Mouse (Mus musculus) central nervous system, embryonic 11.5 days (tissue): ENCODE results near the gene Spire2. TPM values are rescaled to one million over a fixed set of nuclear protein-coding genes. Genes with fewer than 3 reads are reported as not detected.

Experiments
- polyA plus RNA-seq: library from polyadenylated mRNA; depleted of rRNA; stranded (reverse); fragments of >200 nt; gene quantifications from 2 replicates; pipeline ENCODE4 v1.2.3, GENCODE M21; 2012; rRNA removed

Gene Spire2
- 12.7 and 30.7 TPM in 2 replicates for polyA plus RNA-seq

DNA sequence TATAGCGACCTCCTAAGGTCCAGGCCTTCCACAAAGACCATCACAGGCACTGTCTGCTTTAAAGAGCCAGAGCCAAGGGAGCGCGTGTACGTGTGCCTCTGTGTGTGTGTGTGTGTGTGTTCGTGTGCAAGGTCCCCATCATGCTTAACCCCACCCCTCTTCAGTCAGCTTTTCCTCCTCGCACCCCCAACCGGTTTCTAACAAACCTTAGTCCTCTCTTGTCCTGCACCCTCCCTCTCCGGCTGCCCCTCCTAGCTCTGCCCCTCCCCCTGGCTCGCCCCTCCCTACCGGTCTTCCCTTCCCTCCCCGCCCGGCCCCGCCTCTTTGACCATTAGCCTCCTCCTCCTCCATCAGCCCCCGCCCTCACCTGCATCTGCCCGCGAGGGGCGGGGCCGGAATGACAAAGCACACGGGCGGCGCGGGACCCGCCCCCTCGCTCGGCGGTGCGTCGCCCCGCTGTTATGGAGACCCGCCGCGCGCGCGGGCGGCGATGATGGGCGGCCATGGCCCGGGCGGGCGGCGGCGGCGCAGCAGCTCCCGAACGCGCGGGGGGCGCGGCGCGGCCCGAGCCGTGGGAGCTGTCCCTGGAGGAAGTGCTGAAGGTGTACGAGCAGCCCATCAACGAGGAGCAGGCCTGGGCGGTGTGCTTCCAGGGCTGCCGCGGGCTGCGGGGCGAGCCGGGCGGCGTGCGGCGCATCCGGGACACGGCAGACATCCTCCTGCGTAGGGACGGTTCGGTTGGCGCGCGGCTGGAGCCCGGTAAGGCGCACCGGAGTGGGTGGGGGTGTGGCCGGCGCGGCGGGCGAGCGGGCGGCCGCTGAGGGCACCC is at the start of gene Spire2:
Gene Spire2 (plus strand): TSS at position 452 of the 829 bp plus-strand sequence.

DNA sequence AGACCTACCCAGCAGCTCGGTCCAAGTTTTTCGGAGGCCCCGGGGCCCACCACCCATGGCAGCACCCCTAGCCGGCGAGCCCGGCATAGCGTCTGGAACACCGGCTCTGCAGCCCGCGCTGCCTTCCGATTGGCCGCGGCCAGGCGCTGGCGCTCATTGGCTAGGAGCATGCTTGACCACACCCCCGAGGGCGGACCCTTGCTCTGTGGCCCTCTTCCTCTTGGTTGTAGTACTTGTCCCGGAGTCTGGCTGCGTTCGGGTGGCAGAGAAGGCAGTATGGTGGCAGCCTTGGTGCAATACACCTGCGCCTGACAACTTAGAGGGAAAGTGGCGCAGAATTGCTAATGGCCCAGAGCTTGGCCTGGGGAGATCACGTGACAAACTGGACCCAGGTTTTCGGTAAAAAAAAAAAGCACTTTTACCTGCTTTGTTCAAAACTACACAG is 14.0 kb upstream of the Spire2 start, which contains the start of gene Fanca:
Gene Fanca (minus strand): TSS at position 110 of the 445 bp plus-strand sequence.

GRCm38 (mm10) chr8:123373403-123374238 is 41.1 kb downstream of the Spire2 start, which contains the start of gene Tcf25:
TSS of gene Tcf25 (plus strand) at chr8:123373753.

GRCm38 (mm10) chr8:123406786-123407185 is 74.3 kb downstream of the Spire2 start, which contains the start of gene Mc1r:
TSS of gene Mc1r (plus strand) at chr8:123407107.

DNA sequence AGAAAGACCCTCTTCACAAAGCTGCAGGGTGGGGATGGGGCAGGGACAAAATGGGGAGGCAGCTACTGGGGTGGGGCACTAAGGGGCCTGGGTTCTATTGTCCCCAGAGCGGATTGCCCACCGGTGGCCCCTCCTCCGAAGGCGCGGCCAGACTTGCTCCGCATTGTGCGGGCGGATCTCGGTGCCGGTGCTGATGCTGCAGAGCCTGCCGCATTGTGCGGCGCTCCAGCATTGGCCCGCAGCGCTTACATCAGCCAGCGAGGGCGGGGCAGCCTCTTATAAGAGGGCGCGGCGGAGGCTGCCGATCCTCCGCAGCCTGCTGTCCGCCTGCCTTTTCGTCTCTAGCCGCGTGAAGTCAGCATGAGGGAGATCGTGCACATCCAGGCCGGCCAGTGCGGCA is 78.7 kb downstream of the Spire2 start, which contains the start of gene Tubb3:
Gene Tubb3 (plus strand): TSS at position 179 of the 400 bp plus-strand sequence.

Other genes with a start within 250 kb of the Spire2 start
- gene Rpl13, start 230.4 kb upstream of the Spire2 start, polyA plus RNA-seq = 1,994 and 2,434 TPM in 2 replicates
- gene Cpne7, start 215.3 kb upstream of the Spire2 start, polyA plus RNA-seq = 1.3 and 1.6 TPM in 2 replicates
- 4.5 and 9.5 TPM in 2 replicates for gene Sult5a1, start 174.4 kb upstream of the Spire2 start, polyA plus RNA-seq
- 1.1 and 2.0 TPM in 2 replicates for gene Dpep1, start 146.5 kb upstream of the Spire2 start, polyA plus RNA-seq
- gene Chmp1a, start 120.0 kb upstream of the Spire2 start, polyA plus RNA-seq = 81.7 and 91.7 TPM in 2 replicates
- 6.1 and 8.3 TPM in 2 replicates for gene Spata33, start 119.9 kb upstream of the Spire2 start, polyA plus RNA-seq
- 92.9 and 95.0 TPM in 2 replicates for gene Cdk10, start 107.9 kb upstream of the Spire2 start, polyA plus RNA-seq
- gene Spata2l, start 96.5 kb upstream of the Spire2 start, polyA plus RNA-seq = 1.3 and 2.5 TPM in 2 replicates
- 30.9 and 36.9 TPM in 2 replicates for gene Zfp276, start 78.5 kb upstream of the Spire2 start, polyA plus RNA-seq
- gene Vps9d1, start 78.4 kb upstream of the Spire2 start, polyA plus RNA-seq = 62.1 and 62.6 TPM in 2 replicates
- 66.6 and 68.8 TPM in 2 replicates for gene Fanca, start 14.1 kb upstream of the Spire2 start, polyA plus RNA-seq
- 143 and 176 TPM in 2 replicates for gene Tcf25, start 41.0 kb downstream of the Spire2 start, polyA plus RNA-seq
- gene Mc1r, start 74.4 kb downstream of the Spire2 start, polyA plus RNA-seq = 0.04 and 0.05 TPM in 2 replicates
- gene Tubb3, start 78.7 kb downstream of the Spire2 start, polyA plus RNA-seq = 858 and 1,002 TPM in 2 replicates
- gene Def8, start 90.8 kb downstream of the Spire2 start, polyA plus RNA-seq = 29.3 and 33.4 TPM in 2 replicates
- gene Afg3l1, start 145.2 kb downstream of the Spire2 start, polyA plus RNA-seq = 33.9 and 35.0 TPM in 2 replicates
- gene Dbndd1, start 182.8 kb downstream of the Spire2 start, polyA plus RNA-seq = 16.6 and 18.0 TPM in 2 replicates
- gene Gas8, start 186.1 kb downstream of the Spire2 start, polyA plus RNA-seq = 46.6 and 93.4 TPM in 2 replicates